8 mouse cellular contexts compared by ENCODE assay signal in the genomic region with DNA sequence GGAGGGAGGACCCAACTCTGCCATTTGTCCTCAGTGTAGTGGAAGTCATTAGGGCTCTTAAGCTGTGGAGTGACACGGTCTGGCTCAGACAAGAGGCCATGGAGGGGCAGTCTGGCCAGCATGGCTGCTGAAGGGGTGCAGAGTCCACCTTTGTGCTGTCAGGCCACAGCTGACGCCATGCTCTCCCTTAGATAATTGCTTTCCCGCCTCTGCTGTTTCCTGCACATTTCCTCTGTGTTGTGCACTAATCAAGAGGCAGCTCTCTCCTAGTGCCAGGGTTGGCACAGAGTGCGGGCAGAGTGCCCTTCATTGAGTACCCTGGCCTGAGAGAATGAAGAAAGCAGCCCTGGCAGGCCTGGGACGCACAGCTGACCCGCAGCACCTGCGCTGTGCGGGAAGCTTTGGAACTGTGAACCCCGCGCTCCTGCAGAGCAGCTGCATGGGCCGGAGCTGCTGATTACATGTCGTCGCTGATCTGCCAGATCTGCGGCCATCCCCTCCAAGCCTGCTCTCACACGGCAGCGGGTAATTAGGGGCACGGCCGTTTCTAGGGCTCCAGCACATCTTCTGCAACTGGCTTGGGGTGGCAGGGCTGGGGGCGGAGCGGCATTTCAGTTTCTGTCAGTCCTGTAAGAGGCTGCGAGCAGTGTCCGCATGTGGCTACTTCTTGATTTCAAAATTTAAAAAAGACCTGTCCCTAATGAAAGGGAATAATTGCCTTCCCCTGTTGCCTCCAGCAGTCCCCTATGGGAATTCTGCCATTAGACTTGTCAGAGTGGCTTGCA. TPM values are rescaled to one million over a fixed set of nuclear protein-coding genes. Genes with fewer than 3 reads are reported as not detected.
DNase-seq lines count a peak whose midpoint lies in the region; ATAC-seq and TF ChIP-seq lines count a peak whose summit lies in the region.

No protein-coding gene starts in this region.

- peak overlapping the region; percentile 39; the same call in 1 of the 2 replicates for H3K9ac ChIP-seq in forebrain, embryonic 16.5 days (replicated peaks; ENCODE audit: low read depth, low read length)
- no peak overlapping the region for H3K9ac ChIP-seq in lung, postnatal 0 days (replicated peaks; ENCODE audit: low read depth)

- no peaks in the 10 kb centered on the region for H3K27me3 ChIP-seq in forebrain, embryonic 16.5 days (replicated peaks; ENCODE audit: control insufficient read depth, insufficient read depth, low read length)
- no peaks in the 10 kb centered on the region for H3K27me3 ChIP-seq in lung, postnatal 0 days (replicated peaks; ENCODE audit: insufficient read depth, low read length)

- intact Hi-C loops in heart, postnatal 14 days (cut with DNase I) = no loop called here

- TF ChIP-seq CTCF in lung, postnatal 0 days (IDR thresholded peaks at IDR 0.05) = no peak

- H3K4me3 ChIP-seq in forebrain, embryonic 16.5 days (replicated peaks; ENCODE audit: low read length) = peak overlapping the region; percentile 11; the same call in 1 of the 2 replicates
- H3K4me3 ChIP-seq in lung, postnatal 0 days (ENCODE audit: low read depth, low read length) = no peak overlapping the region

- peak overlapping the region; percentile 45 for H3K4me2 ChIP-seq in forebrain, embryonic 16.5 days (ENCODE audit: low read length)
- H3K4me2 ChIP-seq in lung, postnatal 0 days (replicated peaks; ENCODE audit: low read depth, low read length) = no peak overlapping the region

- no peak for TF ChIP-seq EP300 in lung, postnatal 0 days (IDR thresholded peaks at IDR 0.05)

- H3K4me1 ChIP-seq in forebrain, embryonic 16.5 days (replicated peaks; ENCODE audit: control insufficient read depth, insufficient read depth, low read length) = peaks cover 44% of the 10 kb centered on the region
- peaks cover 5% of the 10 kb centered on the region; the same call in 1 of the 2 replicates for H3K4me1 ChIP-seq in lung, postnatal 0 days (ENCODE audit: insufficient read depth, low read depth, low read length)

- H3K27ac ChIP-seq in forebrain, embryonic 16.5 days (ENCODE audit: low read length) = peak overlapping the region; percentile 91
- peak overlapping the region; percentile 20; the same call in 1 of the 2 replicates for H3K27ac ChIP-seq in lung, postnatal 0 days (ENCODE audit: low read length)

- H3K9me3 ChIP-seq in forebrain, embryonic 16.5 days (ENCODE audit: control insufficient read depth, low read length) = no peaks in the 10 kb centered on the region
- no peaks in the 10 kb centered on the region for H3K9me3 ChIP-seq in lung, postnatal 0 days (ENCODE audit: low read length)

- no peaks in the 10 kb centered on the region for H3K36me3 ChIP-seq in forebrain, embryonic 16.5 days (ENCODE audit: control insufficient read depth, insufficient read depth)
- H3K36me3 ChIP-seq in lung, postnatal 0 days (ENCODE audit: insufficient read depth, low read length) = no peaks in the 10 kb centered on the region

- ATAC-seq in forebrain, embryonic 16.5 days = peak; percentile 92
- ATAC-seq in lung, postnatal 0 days = no peak; the same call in none of the 2 replicates

- DNase-seq in adrenal gland, adult (ENCODE audit: inconsistent age in 2 of 2, low spot score in 1 of 2) = peak; percentile 11 to 64
- DNase-seq in adrenal gland, postnatal 4 days (ENCODE audit: low spot score in 2 of 2) = no peak
- DNase-seq in heart, postnatal 14 days = peak; percentile 59 to 78
- peak; percentile 38 to 47 for DNase-seq in kidney, postnatal 36 days
- DNase-seq in lung, postnatal 0 days (ENCODE audit: low spot score) = no peak
- DNase-seq in right cerebral cortex, adult 18-20 months = peak; percentile 59
- DNase-seq in spleen, postnatal 36 days (ENCODE audit: low spot score in 2 of 2) = no peak

- WGBS in forebrain, embryonic 16.5 days = 12% methylated on average over 22 of the region's 22 CpGs
- WGBS in lung, postnatal 0 days = 59% methylated on average over 22 of the region's 22 CpGs

RNA-seq across cellular contexts. Expression of a gene that starts 14.6 kb away (rescaled TPM):
- total RNA-seq in adrenal gland, postnatal 4 days (2021) = 10 to 100 TPM; 26.7 to 29.0 TPM
- 78.2 and 79.8 TPM in 2 replicates for polyA plus RNA-seq in forebrain, embryonic 16.5 days (2015; fragmentation: Nextera tagmentation; extraction: Ambion mirVana)
- 10 to 100 TPM in 1 of 2 experiments, 1 to 10 TPM in 1; 9.2 to 12.3 TPM for total RNA-seq in heart, postnatal 14 days (2021)
- 28.5 and 30.8 TPM in 2 replicates for polyA plus RNA-seq in lung, postnatal 0 days (2015; fragmentation: Nextera tagmentation; extraction: Ambion mirVana)

Comparison
In these comparisons a context has a peak if more than half of its experiments do, and no peak if none do; other contexts are left out.
1. DNase-seq: peak in adrenal gland, adult (2 of 2), heart, postnatal 14 days (2 of 2), kidney, postnatal 36 days (2 of 2) and right cerebral cortex, adult 18-20 months (single experiment); none in adrenal gland, postnatal 4 days (0 of 2), lung, postnatal 0 days (single experiment) and spleen, postnatal 36 days (0 of 2).